Mouse (Mus musculus) heart, adult 11 months (tissue): ENCODE results near the gene Ptprg.
A peak's percentile ranks its signal among the peaks of the same experiment; 100 is the strongest.

Experiments
- DNase-seq: peaks from one replicate; pipeline ENCODE4 v3.0.0; 2022

Ptprg gene

GRCm38 (mm10) chr14:11833678-11834077, 280.3 kb downstream of the Ptprg start:
- no peak for DNase-seq

- DNase-seq: no peak
Observed at GRCm38 (mm10) chr14:11835706-11836445, 282.5 kb downstream of the Ptprg start.

- peak; percentile 21 for DNase-seq
Observed at GRCm38 (mm10) chr14:11837714-11838113, 284.4 kb downstream of the Ptprg start.

GRCm38 (mm10) chr14:11841621-11842020, 288.3 kb downstream of the Ptprg start:
- peak; percentile 96 for DNase-seq

- DNase-seq: peak; percentile 93
Observed at GRCm38 (mm10) chr14:11852896-11853295, 299.6 kb downstream of the Ptprg start.

GRCm38 (mm10) chr14:11855499-11855898, 302.2 kb downstream of the Ptprg start:
- peak; percentile 65 for DNase-seq

- peak; percentile 86 for DNase-seq
Observed at GRCm38 (mm10) chr14:11857928-11858481, 304.7 kb downstream of the Ptprg start.

- DNase-seq: peak; percentile 97
Observed at GRCm38 (mm10) chr14:11863286-11863685, 310.0 kb downstream of the Ptprg start.

GRCm38 (mm10) chr14:11864840-11865239, 311.5 kb downstream of the Ptprg start:
- DNase-seq: peak; percentile 55

- peak; percentile 90 for DNase-seq
Observed at GRCm38 (mm10) chr14:11865332-11865731, 312.0 kb downstream of the Ptprg start.

- DNase-seq: no peak
Observed at GRCm38 (mm10) chr14:11865872-11866271, 312.5 kb downstream of the Ptprg start.

- peak; percentile 98 for DNase-seq
Observed at GRCm38 (mm10) chr14:11866416-11866815, 313.1 kb downstream of the Ptprg start.

- DNase-seq: peak; percentile 98
Observed at GRCm38 (mm10) chr14:11868636-11869035, 315.3 kb downstream of the Ptprg start.

GRCm38 (mm10) chr14:11871752-11872344, 318.5 kb downstream of the Ptprg start:
- DNase-seq: peak; percentile 91

GRCm38 (mm10) chr14:11874266-11874665, 320.9 kb downstream of the Ptprg start:
- DNase-seq: no peak

- no peak for DNase-seq
Observed at GRCm38 (mm10) chr14:11874960-11875889, 321.9 kb downstream of the Ptprg start.

- peak; percentile 97 for DNase-seq
Observed at GRCm38 (mm10) chr14:11881082-11881481, 327.8 kb downstream of the Ptprg start.

GRCm38 (mm10) chr14:11883142-11883921, 330.0 kb downstream of the Ptprg start:
- DNase-seq: peak; percentile 97

- DNase-seq: peak; percentile 92
Observed at GRCm38 (mm10) chr14:11883995-11884394, 330.7 kb downstream of the Ptprg start.

- DNase-seq: peak; percentile 95
Observed at GRCm38 (mm10) chr14:11886417-11886816, 333.1 kb downstream of the Ptprg start.

GRCm38 (mm10) chr14:11890890-11891289, 337.6 kb downstream of the Ptprg start:
- DNase-seq: peak; percentile 83

- DNase-seq: peak; percentile 76
Observed at GRCm38 (mm10) chr14:11892621-11893020, 339.3 kb downstream of the Ptprg start.
